Mouse (Mus musculus): Measurements from ENCODE around the gene Hrg. TPM values are rescaled to one million over a fixed set of nuclear protein-coding genes. Genes with fewer than 3 reads are reported as not detected.

Hrg gene
- total and polyA plus RNA-seq, 3 experiments: not detected

DNA sequence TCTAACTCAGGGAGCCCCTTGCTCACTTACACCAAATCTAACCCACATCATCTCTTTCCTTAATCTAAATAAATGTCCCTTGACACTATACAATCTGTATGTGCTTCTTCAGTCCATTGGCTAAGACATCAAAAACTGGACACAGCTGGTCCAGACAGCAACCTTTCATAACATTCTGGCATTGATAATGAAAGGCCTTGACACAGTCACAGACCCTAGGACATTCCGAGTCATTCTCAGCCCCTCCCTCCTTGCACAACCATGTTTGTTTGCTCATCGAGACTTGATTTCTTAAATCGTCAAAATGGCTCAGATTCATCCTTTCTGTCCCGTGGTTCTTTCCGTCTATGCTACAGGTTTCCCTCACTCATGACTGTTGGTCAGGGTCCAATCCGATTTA, 41.6 kb upstream of the Hrg start:
- Histone ChIP-seq H3K9me3 (replicated peaks; ENCODE audit: insufficient read depth, low read length) (no peaks in the 10 kb centered on the region), H3K27ac (ENCODE audit: control insufficient read depth, low read depth, low read length) (no peak overlapping the region), H3K27me3 (ENCODE audit: control insufficient read depth in 1 of 2, insufficient read depth in 2 of 2, low read length in 2 of 2) (peaks cover 0 to 10% of the 10 kb centered on the region in 2 experiments; a peak in 3 of 4 replicates), H3K79me2 (ENCODE audit: control insufficient read depth, insufficient read depth, low read length, poor library complexity) (no peaks in the 10 kb centered on the region), H3K4me3 (ENCODE audit: control insufficient read depth in 1 of 2, insufficient read depth in 1 of 2, low read depth in 2 of 2, low read length in 2 of 2) (no peak overlapping the region), H3K4me1 (ENCODE audit: control insufficient read depth in 1 of 2, insufficient read depth in 2 of 2, low read length in 2 of 2) (no peaks in the 10 kb centered on the region), H3K36me3 (ENCODE audit: control insufficient read depth in 1 of 2, insufficient read depth in 2 of 2, low read length in 2 of 2) (no peaks in the 10 kb centered on the region), H3K9ac (ENCODE audit: control insufficient read depth, low read depth, low read length, poor library complexity, severe bottlenecking) (no peak overlapping the region)
- no peak for DNase-seq (ENCODE audit: low read depth, low spot score)
- no peak for TF ChIP-seq RAD21 (IDR thresholded peaks at IDR 0.05; ENCODE audit: low read depth, low read length)
- no peak for TF ChIP-seq TBP (IDR thresholded peaks at IDR 0.05; ENCODE audit: low read depth, low read length)
- no peak for TF ChIP-seq CHD1 (IDR thresholded peaks at IDR 0.05; ENCODE audit: low read depth, low read length)
- TF ChIP-seq UBTF (IDR thresholded peaks at IDR 0.05; ENCODE audit: borderline replicate concordance, insufficient read depth, low read depth, low read length): no peak
- TF ChIP-seq CTCF (IDR thresholded peaks at IDR 0.05 in 2 of 3, conservative IDR thresholded peaks at IDR 0.05 in 1 of 3; ENCODE audit: control insufficient read depth in 1 of 3, insufficient read depth in 1 of 3, low read depth in 2 of 3, low read length in 3 of 3, poor library complexity in 1 of 3, severe bottlenecking in 1 of 3): no peak
- TF ChIP-seq JUND (IDR thresholded peaks at IDR 0.05; ENCODE audit: low read depth, low read length): no peak
- no peak for TF ChIP-seq POLR2AphosphoS5 (IDR thresholded peaks at IDR 0.05; ENCODE audit: borderline replicate concordance, low read depth, low read length)
- no peak for TF ChIP-seq ZKSCAN1 (IDR thresholded peaks at IDR 0.05; ENCODE audit: low read depth, low read length)
- no peak for TF ChIP-seq ZC3H11A (IDR thresholded peaks at IDR 0.05; ENCODE audit: low read depth, low read length)
- TF ChIP-seq USF2 (IDR thresholded peaks at IDR 0.05; ENCODE audit: borderline replicate concordance in 1 of 2, insufficient read depth in 1 of 2, low read depth in 1 of 2, low read length in 2 of 2): no peak
- TF ChIP-seq E2F4 (IDR thresholded peaks at IDR 0.05; ENCODE audit: borderline replicate concordance, low read depth, low read length): no peak
- TF ChIP-seq POLR2AphosphoS2 (IDR thresholded peaks at IDR 0.05; ENCODE audit: low read length): no peak
- TF ChIP-seq MYB (IDR thresholded peaks at IDR 0.05; ENCODE audit: low read depth, low read length): no peak
- no peak for TF ChIP-seq RCOR1 (IDR thresholded peaks at IDR 0.05; ENCODE audit: low read depth, low read length)
- TF ChIP-seq MEF2A (IDR thresholded peaks at IDR 0.05; ENCODE audit: extremely low read depth, insufficient replicate concordance, low read depth, low read length, poor library complexity, severe bottlenecking): no peak
- TF ChIP-seq POLR2A (IDR thresholded peaks at IDR 0.05; ENCODE audit: control insufficient read depth in 1 of 2, insufficient read depth in 1 of 2, low read depth in 1 of 2, low read length in 2 of 2, poor library complexity in 1 of 2): no peak
- TF ChIP-seq SIN3A (IDR thresholded peaks at IDR 0.05; ENCODE audit: low read length): no peak
- TF ChIP-seq ELF1 (IDR thresholded peaks at IDR 0.05; ENCODE audit: low read depth, low read length): no peak
- TF ChIP-seq HCFC1 (IDR thresholded peaks at IDR 0.05; ENCODE audit: low read depth, low read length): no peak
- TF ChIP-seq MAZ (IDR thresholded peaks at IDR 0.05; ENCODE audit: low read depth, low read length): no peak

DNA sequence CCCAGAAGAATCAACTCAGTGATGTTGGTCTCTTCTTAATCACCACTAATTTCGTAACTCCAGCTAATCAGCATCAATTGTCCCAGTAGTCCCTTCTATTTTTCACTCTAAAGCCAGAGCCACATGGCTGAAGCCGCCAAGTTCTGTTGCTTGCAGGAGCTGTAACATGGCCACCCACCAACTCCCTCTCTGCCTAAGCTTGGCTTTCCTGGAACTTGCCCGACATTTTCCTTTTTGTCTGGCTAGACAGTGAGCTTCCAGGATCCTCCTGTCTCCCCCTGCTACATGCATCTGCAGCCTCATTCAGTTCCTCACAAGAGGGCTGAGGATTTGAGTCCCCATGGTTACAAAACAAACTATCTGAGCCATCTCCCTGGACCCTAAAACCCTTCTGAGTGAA, 38.9 kb upstream of the Hrg start:
- Histone ChIP-seq H3K36me3 (ENCODE audit: control insufficient read depth in 1 of 2, insufficient read depth in 2 of 2, low read length in 2 of 2) (no peaks in the 10 kb centered on the region), H3K79me2 (ENCODE audit: control insufficient read depth, insufficient read depth, low read length, poor library complexity) (no peaks in the 10 kb centered on the region), H3K27ac (ENCODE audit: control insufficient read depth, low read depth, low read length) (no peak overlapping the region), H3K9ac (ENCODE audit: control insufficient read depth, low read depth, low read length, poor library complexity, severe bottlenecking) (no peak overlapping the region), H3K4me1 (ENCODE audit: control insufficient read depth in 1 of 2, insufficient read depth in 2 of 2, low read length in 2 of 2) (no peaks in the 10 kb centered on the region), H3K27me3 (ENCODE audit: control insufficient read depth in 1 of 2, insufficient read depth in 2 of 2, low read length in 2 of 2) (peaks cover 0 to 11% of the 10 kb centered on the region in 2 experiments; a peak in 3 of 4 replicates), H3K4me3 (ENCODE audit: control insufficient read depth in 1 of 2, insufficient read depth in 1 of 2, low read depth in 2 of 2, low read length in 2 of 2) (no peak overlapping the region), H3K9me3 (replicated peaks; ENCODE audit: insufficient read depth, low read length) (no peaks in the 10 kb centered on the region)
- DNase-seq (ENCODE audit: low read depth, low spot score): no peak
- no peak for TF ChIP-seq TAL1 (IDR thresholded peaks at IDR 0.05; ENCODE audit: low read length)
- no peak for TF ChIP-seq ZNF384 (IDR thresholded peaks at IDR 0.05; ENCODE audit: low read depth, low read length)
- TF ChIP-seq EP300 (IDR thresholded peaks at IDR 0.05; ENCODE audit: low read depth in 1 of 2, low read length in 2 of 2): no peak
